16 mouse cellular contexts compared by ENCODE assay signal in genomic region chr13:102343236-102343635, GRCm38 (mm10).
"Had no signal": no experiment of that assay in that cellular context is flagged by ENCODE, and none has a peak within 500 bp of the region (broad histone marks: within the 10 kb centered on the region; RNA-seq: fewer than 3 reads in every experiment).

No protein-coding gene starts in this region.

- H3K4me3 ChIP-seq: limb, embryonic 15.5 days; liver, embryonic 12.5 days; midbrain, embryonic 10.5 days; neural tube, embryonic 12.5 days; stomach, embryonic 15.5 days had no signal

- H3K27ac ChIP-seq: kidney, postnatal 0 days; limb, embryonic 15.5 days; liver, embryonic 12.5 days; midbrain, embryonic 10.5 days; neural tube, embryonic 12.5 days; stomach, embryonic 15.5 days had no signal

- ATAC-seq: liver, embryonic 12.5 days had no signal

- H3K4me2 ChIP-seq: limb, embryonic 15.5 days; liver, embryonic 12.5 days; lung, embryonic 14.5 days; neural tube, embryonic 12.5 days; stomach, embryonic 15.5 days had no signal

- H3K4me1 ChIP-seq: limb, embryonic 15.5 days; liver, embryonic 12.5 days; midbrain, embryonic 10.5 days; neural tube, embryonic 12.5 days; stomach, embryonic 15.5 days had no signal

- H3K27me3 ChIP-seq: limb, embryonic 15.5 days; liver, embryonic 12.5 days; neural tube, embryonic 12.5 days; stomach, embryonic 15.5 days had no signal

- H3K9ac ChIP-seq: limb, embryonic 15.5 days; liver, embryonic 12.5 days; lung, embryonic 14.5 days; neural tube, embryonic 12.5 days; stomach, embryonic 15.5 days had no signal

- H3K36me3 ChIP-seq: limb, embryonic 15.5 days; liver, embryonic 12.5 days; midbrain, embryonic 10.5 days; neural tube, embryonic 12.5 days; stomach, embryonic 15.5 days had no signal

- H3K9me3 ChIP-seq: limb, embryonic 15.5 days; liver, embryonic 12.5 days; midbrain, embryonic 10.5 days; neural tube, embryonic 12.5 days; stomach, embryonic 15.5 days had no signal

- DNase-seq: kidney, adult 11 months; kidney, adult 9 months; kidney, postnatal 36 days; layer of hippocampus, adult 9-11 months; layer of hippocampus, postnatal 36 days; lung, embryonic 14.5 days; lung, postnatal 10 days; lung, postnatal 4 days; midbrain, embryonic 14.5 days; thymus, postnatal 36 days had no signal
